Mouse (Mus musculus): ENCODE data around the gene Smc1a. TPM values are rescaled to one million over a fixed set of nuclear protein-coding genes. Genes with fewer than 3 reads are reported as not detected.
"Not testable (repeated sequence)": the region's sequence is repeated elsewhere in the genome, so short reads cannot be mapped to it uniquely, and the experiment has no call there.

Smc1a gene
- polyA plus RNA-seq, 1 experiment from 2014 or later = 97.8 TPM

GRCm38 (mm10) chrX:152065674-152066073 is 49.4 kb downstream of the Smc1a start:
- no peak overlapping the region for H3K4me3 ChIP-seq (ENCODE audit: inconsistent target)
- WGBS (ENCODE audit: missing documents) = 25% methylated on average over 2 of the region's 2 CpGs
- no peaks in the 10 kb centered on the region for H3K79me2 ChIP-seq (ENCODE audit: inconsistent target)
- no peaks in the 10 kb centered on the region for H3K36me3 ChIP-seq (ENCODE audit: inconsistent target)
- no peak overlapping the region for H3K27ac ChIP-seq

- no peaks in the 10 kb centered on the region for H3K79me2 ChIP-seq (ENCODE audit: inconsistent target)
- H3K27ac ChIP-seq = no peak overlapping the region
- no peaks in the 10 kb centered on the region for H3K36me3 ChIP-seq (ENCODE audit: inconsistent target)
- 33% methylated on average over 1 of the region's 1 CpGs for WGBS (ENCODE audit: missing documents)
- no peak overlapping the region for H3K4me3 ChIP-seq (ENCODE audit: inconsistent target)
Measured at GRCm38 (mm10) chrX:152067789-152068188, 51.6 kb downstream of the Smc1a start.

GRCm38 (mm10) chrX:152089832-152090614 is 73.8 kb downstream of the Smc1a start:
- not testable (repeated sequence) for H3K36me3 ChIP-seq (ENCODE audit: inconsistent target); H3K4me3 ChIP-seq (ENCODE audit: inconsistent target); H3K79me2 ChIP-seq (ENCODE audit: inconsistent target); H3K27ac ChIP-seq
- 50% methylated on average over 6 of the region's 7 CpGs for WGBS (ENCODE audit: missing documents)

- Histone ChIP-seq H3K79me2 (ENCODE audit: inconsistent target) (no peaks in the 10 kb centered on the region), H3K4me3 (ENCODE audit: inconsistent target) (no peak overlapping the region), H3K36me3 (ENCODE audit: inconsistent target) (no peaks in the 10 kb centered on the region), H3K27ac (no peak overlapping the region)
- WGBS (ENCODE audit: missing documents) = 29% methylated on average over 1 of the region's 1 CpGs
Measured at GRCm38 (mm10) chrX:152097572-152097971, 81.3 kb downstream of the Smc1a start.

Other genes starting within 250 kb of the Smc1a start
- 38.2 to 49.8 TPM (median 41.1 TPM) in 3 replicates for gene Huwe1, start 215.6 kb upstream of the Smc1a start, polyA plus RNA-seq (2018)
- 54.2 to 72.9 TPM (median 55.0 TPM) in 3 replicates for gene Hsd17b10, start 14.6 kb upstream of the Smc1a start, polyA plus RNA-seq (2018)
- 0.48 to 1.7 TPM (median 1.4 TPM) in 3 replicates for gene Ribc1, start 133 bp upstream of the Smc1a start, polyA plus RNA-seq (2018)
- gene Iqsec2, start 127.8 kb downstream of the Smc1a start, polyA plus RNA-seq (2018) = 26.0 to 39.1 TPM (median 29.2 TPM) in 3 replicates
- 31.6 to 40.2 TPM (median 39.9 TPM) in 3 replicates for gene Kdm5c, start 216.6 kb downstream of the Smc1a start, polyA plus RNA-seq (2018)